Mouse (Mus musculus) E14TG2a.4 (cell line): Measurements from ENCODE around the gene Gnas.
A peak's percentile ranks its signal among the peaks of the same experiment; 100 is the strongest.

Experiments used
- H3K27me3 ChIP-seq: 2 replicates; pipeline ENCODE4 v1.6.1; 2014; ENCODE audit warnings: low read length, control low read depth; ENCODE audit not compliant: insufficient read depth
- H3K36me3 ChIP-seq: 2 replicates; pipeline ENCODE4 v1.6.1; 2014; ENCODE audit warnings: low read length, control low read depth; ENCODE audit not compliant: insufficient read depth
- H3K4me1 ChIP-seq: replicated peaks from 2 replicates; pipeline ENCODE4 v1.6.1; 2014; ENCODE audit warnings: low read depth, low read length, control low read depth
- H3K4me3 ChIP-seq: replicated peaks from 2 replicates; pipeline ENCODE4 v1.5.1; 2014; ENCODE audit warnings: mild to moderate bottlenecking, low read length
- H3K9me3 ChIP-seq: 2 replicates; pipeline ENCODE4 v1.6.1; 2014; ENCODE audit warnings: low read length, control low read depth
- CTCF ChIP-seq: conservative IDR thresholded peaks from 2 replicates; pipeline ENCODE4 v1.5.1; 2014; ENCODE audit warnings: low read length
- NANOG ChIP-seq: IDR thresholded peaks from 2 replicates; pipeline ENCODE4 v1.6.1; 2014; ENCODE audit warnings: borderline replicate concordance, low read length, mixed read lengths
- POU5F1 ChIP-seq: IDR thresholded peaks from 2 replicates; pipeline ENCODE4 v1.6.1; 2014; ENCODE audit warnings: low read length, borderline replicate concordance

The Gnas gene

DNA sequence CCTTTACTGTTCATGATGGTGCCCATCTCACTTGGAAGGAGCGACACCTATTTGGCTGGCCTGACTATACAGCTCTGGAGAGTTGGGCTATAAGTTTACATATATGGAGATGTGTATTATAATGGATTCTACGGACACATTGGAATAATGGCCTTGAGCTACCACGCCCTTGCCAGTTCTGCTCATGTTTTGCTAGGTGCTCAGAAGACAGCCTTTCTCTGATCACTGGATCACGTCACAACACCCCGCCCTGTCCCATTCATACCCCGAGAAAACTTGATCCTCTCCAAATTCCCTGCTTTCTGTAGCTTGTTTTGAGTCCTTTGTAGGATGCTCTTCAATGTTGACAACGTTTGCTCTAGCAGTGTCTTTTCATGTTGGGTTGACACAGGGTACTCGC lies 19.9 kb upstream of the Gnas start:
- no peak for TF ChIP-seq POU5F1
- TF ChIP-seq NANOG: no peak
- no peak for TF ChIP-seq CTCF

DNA sequence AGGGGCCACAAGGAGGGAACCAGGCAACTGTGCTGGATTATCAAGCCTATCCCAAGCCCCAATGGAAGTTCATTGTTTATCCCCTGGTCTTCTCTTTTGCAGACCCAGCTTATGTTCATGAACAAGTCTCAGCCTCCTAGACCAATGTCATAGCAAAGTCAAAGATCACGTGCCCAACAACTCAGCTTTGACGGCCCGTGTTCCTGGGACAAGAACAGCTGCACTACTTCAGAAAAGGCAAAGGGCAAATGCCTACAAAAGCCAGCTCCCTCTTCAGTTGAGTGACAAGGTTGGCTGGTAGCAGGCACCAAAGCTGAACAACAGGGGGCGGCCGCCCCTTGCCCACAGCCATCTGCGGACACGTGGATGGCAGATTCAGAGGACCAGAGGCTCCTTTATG lies 13.7 kb upstream of the Gnas start:
- Histone ChIP-seq H3K4me1 (peaks cover 70% of the 10 kb centered on the region), H3K4me3 (no peak overlapping the region), H3K36me3 (peaks cover 93% of the 10 kb centered on the region), H3K9me3 (no peaks in the 10 kb centered on the region), H3K27me3 (no peaks in the 10 kb centered on the region)
- no peak for TF ChIP-seq NANOG
- TF ChIP-seq POU5F1: no peak
- TF ChIP-seq CTCF: no peak

More for the DNA sequence above, 19.9 kb upstream of the Gnas start:
- no peaks in the 10 kb centered on the region for H3K27me3 ChIP-seq
- no peak overlapping the region for H3K4me3 ChIP-seq
- H3K9me3 ChIP-seq: peaks cover 9% of the 10 kb centered on the region
- peaks cover 73% of the 10 kb centered on the region for H3K4me1 ChIP-seq
- peaks cover 44% of the 10 kb centered on the region for H3K36me3 ChIP-seq

DNA sequence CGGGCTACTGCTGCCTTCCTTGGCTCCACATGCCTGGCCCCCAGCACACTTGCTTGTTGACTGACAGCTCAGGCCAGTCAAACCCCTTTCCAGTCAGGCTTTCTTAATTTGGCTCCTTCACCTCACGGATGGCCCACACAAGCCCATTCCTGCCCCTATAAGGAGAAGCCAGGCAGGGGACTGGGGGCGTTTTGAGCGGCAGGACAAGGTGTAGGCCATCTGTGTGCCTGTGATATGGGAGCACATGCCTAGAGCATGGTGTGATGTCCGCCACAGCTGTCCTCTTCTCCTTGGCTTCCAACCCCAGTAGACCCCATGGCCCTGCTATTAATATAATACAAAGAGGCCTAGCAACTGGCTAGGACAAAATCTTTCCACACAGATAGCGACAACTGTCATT lies 12.7 kb upstream of the Gnas start:
- peaks cover 73% of the 10 kb centered on the region for H3K4me1 ChIP-seq
- H3K36me3 ChIP-seq: peaks cover 96% of the 10 kb centered on the region
- TF ChIP-seq CTCF (no peak), NANOG (no peak), POU5F1 (no peak)
- no peak overlapping the region for H3K4me3 ChIP-seq
- H3K9me3 ChIP-seq: no peaks in the 10 kb centered on the region
- no peaks in the 10 kb centered on the region for H3K27me3 ChIP-seq

DNA sequence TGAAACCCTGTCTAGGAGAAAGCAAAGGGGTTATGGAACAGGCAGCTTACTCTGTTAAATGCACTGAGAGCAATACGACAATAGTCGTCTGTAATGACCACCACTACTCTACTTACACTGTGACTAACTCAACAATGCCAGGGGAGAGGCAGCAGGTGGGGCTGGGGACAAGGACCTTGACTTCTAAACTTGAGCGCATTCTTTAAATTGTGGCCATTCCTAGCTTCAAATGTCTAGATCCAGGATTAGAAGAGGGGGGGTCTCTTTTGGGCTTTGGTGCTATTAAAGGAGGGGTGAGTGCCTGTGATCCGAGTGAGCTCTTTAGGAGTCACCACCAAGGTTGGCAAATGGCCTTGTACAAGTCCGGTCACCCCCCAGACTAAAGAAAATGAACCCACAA lies 11.0 kb upstream of the Gnas start:
- TF ChIP-seq NANOG (no peak), CTCF (no peak), POU5F1 (no peak)
- Histone ChIP-seq H3K4me3 (no peak overlapping the region), H3K36me3 (peaks cover 95% of the 10 kb centered on the region), H3K9me3 (no peaks in the 10 kb centered on the region), H3K27me3 (no peaks in the 10 kb centered on the region), H3K4me1 (peaks cover 62% of the 10 kb centered on the region)

DNA sequence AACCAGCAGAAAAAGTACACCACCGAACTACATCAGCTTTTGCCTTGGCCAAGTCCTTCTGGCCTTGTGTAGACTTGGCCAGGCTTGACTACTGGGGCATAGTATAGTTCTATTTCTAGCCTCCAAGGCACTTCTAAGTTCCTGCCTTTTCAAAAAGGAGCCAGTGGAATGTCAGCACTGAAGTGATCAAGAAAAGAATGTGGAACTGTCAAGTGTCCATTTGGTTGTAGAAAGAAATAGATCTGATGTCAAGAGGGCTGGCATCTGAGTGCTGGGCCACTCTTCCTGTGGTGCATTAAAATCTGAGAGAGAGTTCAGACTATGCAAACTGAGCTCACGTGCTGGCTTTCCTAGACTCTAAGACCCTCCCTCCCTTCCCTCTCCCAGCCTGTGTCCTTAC lies 10.2 kb upstream of the Gnas start:
- Histone ChIP-seq H3K27me3 (no peaks in the 10 kb centered on the region), H3K9me3 (no peaks in the 10 kb centered on the region), H3K36me3 (peaks cover 95% of the 10 kb centered on the region), H3K4me3 (no peak overlapping the region), H3K4me1 (peaks cover 64% of the 10 kb centered on the region)
- TF ChIP-seq POU5F1 (no peak), NANOG (no peak), CTCF (no peak)

DNA sequence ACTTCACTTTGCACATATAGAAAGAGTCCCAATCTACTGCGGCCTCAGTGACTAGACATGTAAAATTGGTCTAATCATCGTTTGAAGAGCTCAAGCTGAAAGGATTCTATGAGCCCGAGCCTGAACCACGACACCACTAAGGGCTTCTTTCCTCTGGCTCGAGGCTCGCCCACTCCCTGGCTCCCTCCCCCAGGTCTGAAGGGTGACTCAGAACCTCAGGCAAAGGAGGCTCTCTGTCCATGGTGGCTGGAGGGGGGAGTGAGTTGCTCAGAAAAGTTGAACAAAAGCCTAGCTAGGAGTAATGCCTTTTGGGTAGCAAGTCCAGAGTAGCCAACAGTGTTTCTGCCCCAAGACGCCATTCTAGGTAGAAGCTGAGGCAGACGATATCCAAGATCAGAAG lies 4.3 kb upstream of the Gnas start:
- H3K4me3 ChIP-seq: no peak overlapping the region
- no peaks in the 10 kb centered on the region for H3K9me3 ChIP-seq
- peaks cover 5% of the 10 kb centered on the region; the same call in 1 of the 2 replicates for H3K27me3 ChIP-seq
- H3K4me1 ChIP-seq: peaks cover 68% of the 10 kb centered on the region
- TF ChIP-seq CTCF (no peak), NANOG (no peak), POU5F1 (no peak)
- peaks cover 95% of the 10 kb centered on the region for H3K36me3 ChIP-seq

DNA sequence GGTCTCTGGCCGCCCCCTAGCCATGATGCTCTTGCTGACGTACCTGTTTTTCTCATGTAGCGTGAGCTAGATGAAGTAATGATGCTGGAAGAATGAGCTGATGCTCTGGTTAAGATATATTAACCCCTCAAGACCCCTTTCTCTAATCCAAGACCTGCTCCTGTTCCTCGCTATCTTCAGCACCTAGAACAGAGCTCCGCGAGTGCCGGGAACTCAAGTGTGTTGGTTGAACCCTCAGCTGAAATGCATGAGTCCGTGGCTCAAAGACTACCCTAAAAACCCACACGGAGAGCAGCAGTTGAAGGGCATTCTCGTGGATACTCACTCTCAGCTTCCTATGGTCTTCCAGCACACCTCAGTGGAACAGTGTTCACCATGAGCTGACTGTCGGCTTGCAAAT lies 779 bp upstream of the Gnas start:
- Histone ChIP-seq H3K36me3 (peaks cover 77% of the 10 kb centered on the region), H3K4me3 (peak overlapping the region; percentile 81), H3K27me3 (peaks cover 24% of the 10 kb centered on the region), H3K9me3 (no peaks in the 10 kb centered on the region), H3K4me1 (peaks cover 86% of the 10 kb centered on the region)
- TF ChIP-seq POU5F1 (no peak), NANOG (no peak), CTCF (no peak)

DNA sequence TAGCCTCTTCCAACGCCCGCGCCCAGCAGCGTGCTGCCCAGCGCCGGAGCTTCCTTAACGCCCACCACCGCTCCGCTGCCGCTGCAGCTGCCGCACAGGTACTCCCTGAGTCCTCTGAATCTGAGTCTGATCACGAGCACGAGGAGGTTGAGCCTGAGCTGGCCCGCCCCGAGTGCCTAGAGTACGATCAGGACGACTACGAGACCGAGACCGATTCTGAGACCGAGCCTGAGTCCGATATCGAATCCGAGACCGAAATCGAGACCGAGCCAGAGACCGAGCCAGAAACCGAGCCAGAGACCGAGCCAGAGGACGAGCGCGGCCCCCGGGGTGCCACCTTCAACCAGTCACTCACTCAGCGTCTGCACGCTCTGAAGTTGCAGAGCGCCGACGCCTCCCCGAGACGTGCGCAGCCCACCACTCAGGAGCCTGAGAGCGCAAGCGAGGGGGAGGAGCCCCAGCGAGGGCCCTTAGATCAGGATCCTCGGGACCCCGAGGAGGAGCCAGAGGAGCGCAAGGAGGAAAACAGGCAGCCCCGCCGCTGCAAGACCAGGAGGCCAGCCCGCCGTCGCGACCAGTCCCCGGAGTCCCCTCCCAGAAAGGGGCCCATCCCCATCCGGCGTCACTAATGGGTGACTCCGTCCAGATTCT lies 812 bp downstream of the Gnas start:
- peaks cover 75% of the 10 kb centered on the region for H3K36me3 ChIP-seq
- H3K9me3 ChIP-seq: peaks cover under 1% of the 10 kb centered on the region
- TF ChIP-seq POU5F1: no peak
- no peak for TF ChIP-seq CTCF
- TF ChIP-seq NANOG: no peak
- peaks cover 90% of the 10 kb centered on the region for H3K4me1 ChIP-seq
- H3K4me3 ChIP-seq: peak overlapping the region; percentile 81
- H3K27me3 ChIP-seq: peaks cover 24% of the 10 kb centered on the region

DNA sequence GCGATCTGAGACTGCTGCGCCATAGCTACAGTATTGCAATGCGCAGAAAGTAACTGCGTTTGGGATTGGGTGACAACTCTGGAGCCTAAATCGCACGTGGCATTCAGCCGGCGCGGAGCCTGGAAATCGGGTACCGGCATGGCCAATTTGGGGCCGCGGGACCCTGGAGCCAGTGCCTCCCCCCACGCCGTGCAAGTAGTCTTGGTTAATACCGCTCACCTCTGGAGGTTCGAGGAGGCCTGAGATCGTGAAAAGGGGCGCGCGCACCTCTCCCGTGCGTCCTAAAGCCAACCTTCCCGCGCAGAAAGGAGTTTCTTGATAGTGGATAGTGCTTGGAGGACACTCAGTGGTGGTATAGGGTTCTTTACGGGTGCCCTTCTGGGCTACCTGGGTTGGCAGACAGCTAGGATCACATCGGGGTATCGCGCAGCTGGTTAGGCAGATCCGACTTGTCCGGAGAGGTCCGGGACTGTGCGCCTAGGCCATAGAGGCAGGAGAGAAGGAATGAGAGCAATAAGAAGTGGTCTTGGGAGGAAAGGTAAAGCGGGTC lies 1.9 kb downstream of the Gnas start:
- peak overlapping the region; percentile 81 for H3K4me3 ChIP-seq

More for the DNA sequence above, 1.9 kb downstream of the Gnas start:
- Histone ChIP-seq H3K4me1 (peaks cover 90% of the 10 kb centered on the region), H3K36me3 (peaks cover 75% of the 10 kb centered on the region), H3K27me3 (peaks cover 24% of the 10 kb centered on the region), H3K9me3 (peaks cover 11% of the 10 kb centered on the region)
- TF ChIP-seq NANOG (no peak), POU5F1 (no peak), CTCF (no peak)
